Mouse (Mus musculus) heart, postnatal 0 days (tissue): ENCODE data around the gene Efcab1. TPM values are rescaled to one million over a fixed set of nuclear protein-coding genes. Genes with fewer than 3 reads are reported as not detected.

ENCODE experiments used
- ATAC-seq: fragments of 200-750 bp; cut with Nextera tagmentation; 2 replicates; pipeline ENCODE4 v1.8.0; 2017; ENCODE audit warnings: low read depth, moderate number of reproducible peaks, moderate library complexity; ENCODE audit not compliant: insufficient read depth
- DNase-seq: peaks from one replicate; pipeline ENCODE4 v3.0.0-alpha.2; 2016; ENCODE audit warnings: low spot score
- H3K27ac ChIP-seq: fragments of 300-500 bp; sonication (generic); 2 replicates; pipeline ENCODE4 v1.5.1; 2014; ENCODE audit warnings: low read depth, mild to moderate bottlenecking
- H3K27me3 ChIP-seq: fragments of 300-500 bp; sonication (generic); 2 replicates; pipeline ENCODE4 v1.6.1; 2014; ENCODE audit warnings: low read length, mixed read lengths; ENCODE audit not compliant: control insufficient read depth, insufficient read depth
- H3K36me3 ChIP-seq: fragments of 300-500 bp; sonication (generic); replicated peaks from 2 replicates; pipeline ENCODE4 v1.6.1; 2014; ENCODE audit warnings: low read length, mixed read lengths; ENCODE audit not compliant: control insufficient read depth, insufficient read depth
- H3K4me1 ChIP-seq: fragments of 300-500 bp; sonication (generic); 2 replicates; pipeline ENCODE4 v1.6.1; 2014; ENCODE audit warnings: antibody characterized with exemption; ENCODE audit not compliant: control insufficient read depth, insufficient read depth
- H3K4me2 ChIP-seq: fragments of 300-500 bp; sonication (generic); 2 replicates; pipeline ENCODE4 v1.6.1; 2014; ENCODE audit warnings: low read depth, mild to moderate bottlenecking, low read length, moderate library complexity
- H3K4me3 ChIP-seq: fragments of 300-500 bp; sonication (generic); 2 replicates; pipeline ENCODE4 v1.5.1; 2014; ENCODE audit warnings: low read depth, low read length
- H3K9ac ChIP-seq: fragments of 300-500 bp; sonication (generic); replicated peaks from 2 replicates; pipeline ENCODE4 v1.6.1; 2014; ENCODE audit warnings: low read depth, low read length, mixed read lengths
- H3K9me3 ChIP-seq: fragments of 300-500 bp; sonication (generic); replicated peaks from 2 replicates; pipeline ENCODE4 v1.6.1; 2016; ENCODE audit warnings: low read length; ENCODE audit not compliant: control insufficient read depth
- CTCF ChIP-seq: IDR thresholded peaks from 2 replicates; pipeline ENCODE4 v1.5.1; 2016; ENCODE audit warnings: antibody characterized with exemption, control low read depth, low read depth
- WGBS: fragments of 180-500 bp; shearing (Covaris S2); extraction: QIAGEN DNeasy Blood & Tissue Kit; methylation state at CpG from one replicate; pipeline ENCODE4 v1.1.7; 2014; 5-methylcytosine and 5-hydroxymethylcytosine counted together
- polyA plus RNA-seq: library from polyadenylated mRNA; unstranded; fragments of >200 nt; fragmentation: Nextera tagmentation; extraction: Ambion mirVana; gene quantifications from 2 replicates; pipeline ENCODE4 v1.2.1, GENCODE M21; 2015
- total RNA-seq: library from RNA; depleted of rRNA; stranded (reverse); fragments of >200 nt; gene quantifications from 2 replicates; pipeline ENCODE4 v1.2.3, GENCODE M21; 2014; ENCODE audit warnings: low replicate concordance

The Efcab1 gene
- total and polyA plus RNA-seq, 2 experiments from 2014 or later, result 0.25 TPM; not detected in 1

- H3K4me3 ChIP-seq, result no peak overlapping the region
- ATAC-seq, result no peak
- 69% methylated on average over 2 of the region's 2 CpGs for WGBS
- H3K27ac ChIP-seq, result no peak overlapping the region
- no peak overlapping the region for H3K9ac ChIP-seq
- no peak for DNase-seq
- no peaks in the 10 kb centered on the region for H3K9me3 ChIP-seq
- H3K4me1 ChIP-seq, result no peaks in the 10 kb centered on the region
- H3K36me3 ChIP-seq, result no peaks in the 10 kb centered on the region
- H3K4me2 ChIP-seq, result no peak overlapping the region
- H3K27me3 ChIP-seq, result no peaks in the 10 kb centered on the region
- no peak for TF ChIP-seq CTCF
These were observed 108.3 kb downstream of the Efcab1 start for GRCm38 (mm10) chr16:15014724-15015123.
